Mouse (Mus musculus): Measurements from ENCODE around the gene Lpgat1. TPM values are rescaled to one million over a fixed set of nuclear protein-coding genes. Genes with fewer than 3 reads are reported as not detected.

Lpgat1 gene
- total and polyA plus RNA-seq, 3 experiments: 15.3 to 40.0 (median 31.8) TPM

- TF ChIP-seq TBP (conservative IDR thresholded peaks at IDR 0.05; ENCODE audit: low read depth, low read length) (0 out of 2 replicates have a peak, but pooled peaks have one; percentile 42), EP300 (IDR thresholded peaks at IDR 0.05; ENCODE audit: low read length) (peak; percentile 88), SIN3A (IDR thresholded peaks at IDR 0.05; ENCODE audit: low read length) (peak; percentile 17), GABPA (IDR thresholded peaks at IDR 0.05; ENCODE audit: insufficient replicate concordance, low read depth, low read length) (no peak), TCF12 (IDR thresholded peaks at IDR 0.05; ENCODE audit: low read depth, low read length) (peak; percentile 91), MEF2A (IDR thresholded peaks at IDR 0.05; ENCODE audit: borderline replicate concordance, low read depth, low read length) (peak; percentile 78)
Measured at GRCm38 (mm10) chr1:191812949-191813691, 95.5 kb downstream of the Lpgat1 start (continued).

GRCm38 (mm10) chr1:191814240-191814639 is 96.6 kb downstream of the Lpgat1 start:
- Histone ChIP-seq H3K79me2 (replicated peaks; ENCODE audit: control insufficient read depth, extremely low read depth, insufficient read depth, poor library complexity, severe bottlenecking) (no peaks in the 10 kb centered on the region), H3K36me3 (replicated peaks in 1 of 2; ENCODE audit: control insufficient read depth in 1 of 2, insufficient read depth in 1 of 2, low read length in 1 of 2) (no peaks in the 10 kb centered on the region), H3K4me2 (ENCODE audit: insufficient read depth, low read depth, poor library complexity, severe bottlenecking) (peak overlapping the region; percentile 46; the same call in 1 of the 2 replicates), H3K27me3 (replicated peaks) (no peaks in the 10 kb centered on the region), H3K27ac (ENCODE audit: insufficient read depth, low read depth) (peak overlapping the region; percentile 63), H3K4me1 (ENCODE audit: control insufficient read depth in 1 of 2, insufficient read depth in 2 of 2) (peaks cover 21 to 61% of the 10 kb centered on the region in 2 experiments), H3K9ac (ENCODE audit: insufficient read depth, low read depth) (no peak overlapping the region), H3K4me3 (replicated peaks in 1 of 3; ENCODE audit: low read depth in 2 of 3, low read length in 2 of 3, poor library complexity in 1 of 3) (no peak overlapping the region), H3K9me3 (replicated peaks; ENCODE audit: low read length) (peaks cover 14% of the 10 kb centered on the region)
- dilution Hi-C loops (cut with MboI; ENCODE audit: extremely low pct_ligation_motif_present, extremely low pct_unique_long_range_greater_than_20kb, low sequenced_read_pairs) (no loop called here), in situ Hi-C loops (cut with MboI; ENCODE audit: low pct_ligation_motif_present, low pct_unique_long_range_greater_than_20kb, low sequenced_read_pairs) (loop anchor here (5.0 to 25.0 kb wide), 4 partner anchors 92 to 702 kb away; partner anchors contain the start of genes Dtl, Ints7 and Tmem206)
- DNase-seq (ENCODE audit: extremely low read depth): peak; percentile 91
- TF ChIP-seq JUN (IDR thresholded peaks at IDR 0.05; ENCODE audit: insufficient read depth, low read depth, low read length) (no peak), HCFC1 (IDR thresholded peaks at IDR 0.05; ENCODE audit: low read depth, low read length) (peak; percentile 46), USF1 (IDR thresholded peaks at IDR 0.05; ENCODE audit: low read depth, low read length) (no peak), TBP (conservative IDR thresholded peaks at IDR 0.05; ENCODE audit: low read depth, low read length) (peak; percentile 85; the same call in 1 of the 2 replicates), MAFK (IDR thresholded peaks at IDR 0.05; ENCODE audit: insufficient replicate concordance, low read length) (no peak), USF2 (conservative IDR thresholded peaks at IDR 0.05; ENCODE audit: low read depth, low read length) (no peak), EP300 (IDR thresholded peaks at IDR 0.05; ENCODE audit: low read length) (peak; percentile 90), MXI1 (IDR thresholded peaks at IDR 0.05; ENCODE audit: low read depth, low read length) (peak; percentile 29; the same call in 1 of the 2 replicates), ZNF384 (IDR thresholded peaks at IDR 0.05; ENCODE audit: low read depth, low read length) (no peak), ETS1 (conservative IDR thresholded peaks at IDR 0.05; ENCODE audit: low read depth, low read length) (peak; percentile 66), RAD21 (IDR thresholded peaks at IDR 0.05; ENCODE audit: low read depth, low read length) (peak; percentile 59), ZMIZ1 (IDR thresholded peaks at IDR 0.05; ENCODE audit: low read depth, low read length) (peak; percentile 65; the same call in 1 of the 2 replicates), E2F4 (IDR thresholded peaks at IDR 0.05; ENCODE audit: insufficient replicate concordance, low read depth, low read length) (no peak), BHLHE40 (IDR thresholded peaks at IDR 0.05; ENCODE audit: low read depth, low read length) (peak; percentile 60), CHD2 (IDR thresholded peaks at IDR 0.05; ENCODE audit: low read length) (peak; percentile 59; the same call in 1 of the 2 replicates), RCOR1 (conservative IDR thresholded peaks at IDR 0.05; ENCODE audit: low read depth, low read length) (peak; percentile 78; the same call in 1 of the 2 replicates), POLR2AphosphoS2 (IDR thresholded peaks at IDR 0.05; ENCODE audit: low read depth, low read length) (no peak), SIN3A (IDR thresholded peaks at IDR 0.05; ENCODE audit: low read length) (peak; percentile 58; the same call in 1 of the 2 replicates), ZC3H11A (IDR thresholded peaks at IDR 0.05; ENCODE audit: low read depth, low read length) (no peak), NELFE (IDR thresholded peaks at IDR 0.05; ENCODE audit: low read depth, low read length) (peak; percentile 54), MAZ (IDR thresholded peaks at IDR 0.05; ENCODE audit: low read depth, low read length) (peak; percentile 90), UBTF (IDR thresholded peaks at IDR 0.05; ENCODE audit: low read depth, low read length) (no peak), SMC3 (IDR thresholded peaks at IDR 0.05; ENCODE audit: low read depth, low read length) (peak; percentile 50), MEF2A (IDR thresholded peaks at IDR 0.05; ENCODE audit: borderline replicate concordance, low read depth, low read length) (peak; percentile 76), ZKSCAN1 (IDR thresholded peaks at IDR 0.05; ENCODE audit: borderline replicate concordance, low read depth, low read length) (no peak), JUND (conservative IDR thresholded peaks at IDR 0.05; ENCODE audit: low read depth, low read length) (no peak; the same call in 1 of the 2 replicates), POLR2A (IDR thresholded peaks at IDR 0.05; ENCODE audit: low read depth, low read length) (peak; percentile 60), IRF4 (IDR thresholded peaks at IDR 0.05; ENCODE audit: low read depth, low read length) (peak; percentile 89), ELF1 (IDR thresholded peaks at IDR 0.05; ENCODE audit: low read depth, low read length) (peak; percentile 81), GABPA (IDR thresholded peaks at IDR 0.05; ENCODE audit: insufficient replicate concordance, low read depth, low read length) (no peak), KAT2A (IDR thresholded peaks at IDR 0.05; ENCODE audit: insufficient replicate concordance, low read length) (no peak), TCF12 (IDR thresholded peaks at IDR 0.05; ENCODE audit: low read depth, low read length) (peak; percentile 86), NRF1 (IDR thresholded peaks at IDR 0.05; ENCODE audit: low read depth, low read length) (0 out of 2 replicates have a peak, but pooled peaks have one; percentile 23)

Measured in CH12.LX (cell line).